Mouse (Mus musculus): ENCODE measurements around the gene Adam3.

Adam3 gene

GRCm38 (mm10) chr8:24725630-24726029 lies at the start of gene Adam3:
Gene Adam3 (minus strand): TSS chr8:24725852.
- no peak for DNase-seq (ENCODE audit: low spot score in 2 of 2)

DNA sequence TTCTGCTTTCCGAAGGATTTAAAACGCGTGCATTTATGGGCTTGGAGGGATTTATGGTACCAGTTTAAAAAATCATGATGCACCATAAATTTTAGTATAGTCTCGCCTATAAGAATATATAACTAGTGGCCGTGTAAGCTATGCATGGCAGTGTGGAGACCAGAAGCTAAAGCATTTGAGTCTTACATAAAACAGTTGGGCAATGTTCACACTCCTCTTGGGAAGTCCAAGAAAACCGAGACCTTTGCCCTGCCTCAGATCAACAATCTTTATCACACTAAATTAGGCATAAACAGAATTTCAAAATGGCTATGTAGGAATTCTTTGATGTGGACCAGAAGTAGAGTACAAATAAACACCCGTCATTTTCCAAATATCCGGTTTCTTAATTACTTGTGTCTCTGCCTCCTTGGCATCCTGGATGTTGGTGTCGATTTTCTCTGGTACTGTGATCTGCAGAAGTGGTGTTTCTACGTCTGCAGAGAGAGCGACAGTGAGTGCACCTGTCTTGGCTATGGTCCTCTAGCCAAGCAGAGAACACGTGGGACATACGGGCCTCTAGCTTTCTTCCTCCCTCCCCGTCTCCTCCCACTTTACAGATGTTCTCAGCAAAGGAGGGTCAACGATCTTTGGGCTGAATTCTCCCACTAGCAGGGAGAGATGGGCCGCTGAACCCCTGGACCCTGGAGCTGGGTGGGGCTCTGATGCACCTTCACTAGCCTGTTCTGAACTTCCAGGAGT lies 596 bp downstream of the Adam3 start:
- no peak for DNase-seq (ENCODE audit: low spot score in 2 of 2)
